Mouse (Mus musculus): ENCODE data around the gene Ahdc1.
"Not testable (repeated sequence)": the region's sequence is repeated elsewhere in the genome, so short reads cannot be mapped to it uniquely, and the experiment has no call there.

Ahdc1 gene

GRCm38 (mm10) chr4:133096671-133097070, 85.6 kb downstream of the Ahdc1 start:
- DNase-seq (ENCODE audit: low read depth, low spot score): not testable (repeated sequence)

GRCm38 (mm10) chr4:133101751-133102150, 90.7 kb downstream of the Ahdc1 start:
- no peak for DNase-seq (ENCODE audit: low read depth, low spot score)

- no peak for DNase-seq (ENCODE audit: low read depth, low spot score)
Observed at GRCm38 (mm10) chr4:133103525-133104193, 92.6 kb downstream of the Ahdc1 start.

GRCm38 (mm10) chr4:133104194-133104569, 93.1 kb downstream of the Ahdc1 start:
- DNase-seq (ENCODE audit: low read depth, low spot score): no peak

GRCm38 (mm10) chr4:133106691-133107090, 95.6 kb downstream of the Ahdc1 start:
- no peak for DNase-seq (ENCODE audit: low read depth, low spot score)

- DNase-seq (ENCODE audit: low read depth, low spot score): no peak
Observed at GRCm38 (mm10) chr4:133107788-133108281, 96.8 kb downstream of the Ahdc1 start.

GRCm38 (mm10) chr4:133108481-133109334, 97.6 kb downstream of the Ahdc1 start:
- DNase-seq (ENCODE audit: low read depth, low spot score): no peak

GRCm38 (mm10) chr4:133109335-133109801, 98.3 kb downstream of the Ahdc1 start:
- DNase-seq (ENCODE audit: low read depth, low spot score): no peak

- no peak for DNase-seq (ENCODE audit: low read depth, low spot score)
Observed at GRCm38 (mm10) chr4:133112175-133112838, 101.2 kb downstream of the Ahdc1 start.

GRCm38 (mm10) chr4:133113351-133113882, 102.4 kb downstream of the Ahdc1 start:
- DNase-seq (ENCODE audit: low read depth, low spot score): no peak

- no peak for DNase-seq (ENCODE audit: low read depth, low spot score)
Observed at GRCm38 (mm10) chr4:133114762-133115161, 103.7 kb downstream of the Ahdc1 start.

GRCm38 (mm10) chr4:133115721-133116429, 104.8 kb downstream of the Ahdc1 start:
- DNase-seq (ENCODE audit: low read depth, low spot score): no peak

- no peak for DNase-seq (ENCODE audit: low read depth, low spot score)
Observed at GRCm38 (mm10) chr4:133116756-133117470, 105.9 kb downstream of the Ahdc1 start.

GRCm38 (mm10) chr4:133117556-133118411, 106.7 kb downstream of the Ahdc1 start:
- no peak for DNase-seq (ENCODE audit: low read depth, low spot score)

GRCm38 (mm10) chr4:133118775-133119375, 107.8 kb downstream of the Ahdc1 start:
- no peak for DNase-seq (ENCODE audit: low read depth, low spot score)

- DNase-seq (ENCODE audit: low read depth, low spot score): no peak
Observed at GRCm38 (mm10) chr4:133119579-133119978, 108.5 kb downstream of the Ahdc1 start.

GRCm38 (mm10) chr4:133120833-133121321, 109.8 kb downstream of the Ahdc1 start:
- no peak for DNase-seq (ENCODE audit: low read depth, low spot score)

- DNase-seq (ENCODE audit: low read depth, low spot score): no peak
Observed at GRCm38 (mm10) chr4:133121416-133121815, 110.4 kb downstream of the Ahdc1 start.

All from brain, embryonic 18.5 days (tissue).